Mouse (Mus musculus): ENCODE measurements around the gene Tmtc4.

- no peak for TF ChIP-seq POLR2A (IDR thresholded peaks at IDR 0.05; ENCODE audit: extremely low read depth, insufficient read depth, low read length)
- TF ChIP-seq CTCF (IDR thresholded peaks at IDR 0.05; ENCODE audit: extremely low read depth, insufficient read depth, low read length), result no peak
These were observed 100.9 kb downstream of the Tmtc4 start for GRCm38 (mm10) chr14:122882795-122883409.

Measured in cortical plate, adult 2 months (tissue).